Mouse (Mus musculus) embryonic facial prominence, embryonic 11.5 days (tissue): ENCODE measurements around the gene Ckmt1. TPM values are rescaled to one million over a fixed set of nuclear protein-coding genes. Genes with fewer than 3 reads are reported as not detected.

Experiments
- ATAC-seq: fragments of 200-750 bp; cut with Nextera tagmentation; replicated peaks from 2 replicates; pipeline ENCODE4 v1.8.0; 2017; ENCODE audit warnings: low read depth; ENCODE audit not compliant: insufficient number of reproducible peaks, low FRiP score, low TSS enrichment
- DNase-seq: peaks from one replicate; pipeline ENCODE4 v3.0.0-alpha.2; 2015; ENCODE audit warnings: low spot score
- H3K27ac ChIP-seq: fragments of 300-500 bp; sonication (generic); replicated peaks from 2 replicates; pipeline ENCODE4 v1.5.1; 2014; ENCODE audit warnings: mild to moderate bottlenecking, low read depth, low read length, control low read depth
- H3K27me3 ChIP-seq: fragments of 300-500 bp; sonication (generic); 2 replicates; pipeline ENCODE4 v1.6.1; 2014; ENCODE audit warnings: mild to moderate bottlenecking, low read length, moderate library complexity, mixed read lengths; ENCODE audit not compliant: control insufficient read depth, insufficient read depth
- H3K36me3 ChIP-seq: fragments of 300-500 bp; sonication (generic); replicated peaks from 2 replicates; pipeline ENCODE4 v1.6.1; 2014; ENCODE audit warnings: low read depth, mild to moderate bottlenecking, low read length, moderate library complexity, mixed read lengths; ENCODE audit not compliant: control insufficient read depth, insufficient read depth
- H3K4me1 ChIP-seq: fragments of 300-500 bp; sonication (generic); 2 replicates; pipeline ENCODE4 v1.6.1; 2014; ENCODE audit warnings: low read length, mixed read lengths; ENCODE audit not compliant: control insufficient read depth, insufficient read depth
- H3K4me2 ChIP-seq: fragments of 300-500 bp; sonication (generic); 2 replicates; pipeline ENCODE4 v1.6.1; 2014; ENCODE audit warnings: low read depth, mild to moderate bottlenecking, control low read depth, low read length, moderate library complexity
- H3K4me3 ChIP-seq: fragments of 300-500 bp; sonication (generic); 2 replicates; pipeline ENCODE4 v1.5.1; 2014; ENCODE audit warnings: low read depth, low read length, control low read depth
- H3K9ac ChIP-seq: fragments of 300-500 bp; sonication (generic); replicated peaks from 2 replicates; pipeline ENCODE4 v1.6.1; 2014; ENCODE audit warnings: mild to moderate bottlenecking, control low read depth, low read length
- H3K9me3 ChIP-seq: fragments of 300-500 bp; sonication (generic); replicated peaks from 2 replicates; pipeline ENCODE4 v1.6.1; 2016; ENCODE audit warnings: mild to moderate bottlenecking, low read length, inconsistent platforms, mixed read lengths; ENCODE audit not compliant: control insufficient read depth
- WGBS: fragments of 180-500 bp; shearing (Covaris S2); extraction: QIAGEN DNeasy Blood & Tissue Kit; methylation state at CpG from one replicate; pipeline ENCODE4 v1.1.7; 2014; 5-methylcytosine and 5-hydroxymethylcytosine counted together
- polyA plus RNA-seq: library from polyadenylated mRNA; unstranded; fragments of >200 nt; fragmentation: Nextera tagmentation; extraction: Ambion mirVana; gene quantifications from 2 replicates; pipeline ENCODE4 v1.2.1, GENCODE M21; 2014

Ckmt1 gene
- polyA plus RNA-seq, 1 experiment from 2014 or later, result 9.7 TPM

DNA sequence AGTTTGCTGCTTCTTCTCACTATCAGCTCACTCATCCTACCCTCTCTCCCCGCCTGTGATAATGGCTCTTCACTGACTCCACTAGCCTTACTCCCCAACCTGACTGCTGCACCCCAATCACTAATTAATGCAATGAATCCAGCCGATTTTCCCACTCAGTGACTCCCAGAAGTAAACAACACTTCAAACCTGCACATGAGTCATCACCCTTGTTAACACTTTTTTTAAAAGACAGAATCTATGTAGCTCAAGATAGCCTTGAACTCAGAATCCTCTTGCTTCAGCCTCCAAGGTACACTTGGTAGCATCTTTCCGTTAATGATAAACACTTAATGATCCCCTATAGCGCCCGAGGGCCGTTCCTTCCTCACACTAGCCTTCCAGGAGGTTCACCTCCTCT lies 3.1 kb upstream of the Ckmt1 start:
- no peaks in the 10 kb centered on the region for H3K36me3 ChIP-seq
- no peak for ATAC-seq
- H3K4me3 ChIP-seq, result peak overlapping the region; percentile 68
- peak; percentile 3 for DNase-seq
- WGBS, result 7% methylated on average over 6 of the region's 6 CpGs
- no peak overlapping the region for H3K27ac ChIP-seq
- H3K9ac ChIP-seq, result peak overlapping the region; percentile 82
- H3K27me3 ChIP-seq, result no peaks in the 10 kb centered on the region
- no peaks in the 10 kb centered on the region for H3K9me3 ChIP-seq
- peak overlapping the region; percentile 76 for H3K4me2 ChIP-seq
- H3K4me1 ChIP-seq, result peaks cover 5% of the 10 kb centered on the region

GRCm38 (mm10) chr2:121354820-121355592 lies 2.5 kb upstream of the Ckmt1 start, which contains the start of gene Ppip5k1:
Gene Ppip5k1, minus strand, starts transcription at chr2:121355396.
- H3K9me3 ChIP-seq, result no peaks in the 10 kb centered on the region
- peak within 1 kb of the TSS; percentile 82 for H3K9ac ChIP-seq
- no peaks in the 10 kb centered on the region for H3K36me3 ChIP-seq
- ATAC-seq, result peak; percentile 93
- peaks cover 5% of the 10 kb centered on the region for H3K4me1 ChIP-seq
- under 1% methylated on average over 50 of the region's 58 CpGs for WGBS
- peak within 1 kb of the TSS; percentile 68 for H3K4me3 ChIP-seq
- H3K4me2 ChIP-seq, result peak within 1 kb of the TSS; percentile 76
- H3K27ac ChIP-seq, result 0 out of 2 replicates have a peak within 1 kb of the TSS, but pooled peaks have one; percentile 52
- H3K27me3 ChIP-seq, result no peaks in the 10 kb centered on the region
- DNase-seq, result peak; percentile 98

DNA sequence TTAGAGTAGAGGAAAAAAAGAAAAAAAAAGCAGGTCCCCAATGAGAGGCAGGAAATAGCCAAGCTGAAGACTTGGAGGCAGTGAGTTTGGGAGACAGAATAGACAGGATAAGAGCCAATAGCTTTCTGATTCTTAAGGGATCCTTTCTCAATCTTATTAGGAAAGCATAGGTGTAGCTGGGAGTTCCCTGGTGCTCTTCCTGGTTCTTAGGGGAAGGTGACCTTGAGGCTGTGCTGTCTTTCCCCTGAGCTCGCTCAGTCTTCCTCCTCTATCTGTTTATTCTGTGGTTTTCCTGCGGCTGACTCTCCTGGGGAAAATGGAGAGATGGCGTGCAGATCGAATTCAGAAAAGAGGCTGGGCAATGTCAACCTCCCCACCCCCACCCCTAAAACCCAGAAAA lies 447 bp downstream of the Ckmt1 start:
- peak overlapping the region; percentile 25; the same call in 1 of the 2 replicates for H3K4me3 ChIP-seq

GRCm38 (mm10) chr2:121358381-121358780 lies 867 bp downstream of the Ckmt1 start:
- Histone ChIP-seq H3K27me3 (no peaks in the 10 kb centered on the region), H3K9me3 (no peaks in the 10 kb centered on the region), H3K9ac (no peak overlapping the region; the same call in 1 of the 2 replicates), H3K4me1 (peaks cover 5% of the 10 kb centered on the region), H3K27ac (no peak overlapping the region; the same call in 1 of the 2 replicates), H3K36me3 (no peaks in the 10 kb centered on the region), H3K4me3 (peak overlapping the region; percentile 25), H3K4me2 (peak overlapping the region; percentile 65)
- ATAC-seq (peak; percentile 63), DNase-seq (peak; percentile 82)
- WGBS, result under 1% methylated on average over 16 of the region's 16 CpGs

More for the DNA sequence above, 447 bp downstream of the Ckmt1 start:
- peaks cover 5% of the 10 kb centered on the region for H3K4me1 ChIP-seq
- H3K4me2 ChIP-seq, result peak overlapping the region; percentile 65
- H3K36me3 ChIP-seq, result no peaks in the 10 kb centered on the region
- WGBS, result 2% methylated on average over 4 of the region's 4 CpGs
- no peak overlapping the region for H3K27ac ChIP-seq
- ATAC-seq (no peak), DNase-seq (no peak)
- no peaks in the 10 kb centered on the region for H3K27me3 ChIP-seq
- no peaks in the 10 kb centered on the region for H3K9me3 ChIP-seq
- H3K9ac ChIP-seq, result no peak overlapping the region

DNA sequence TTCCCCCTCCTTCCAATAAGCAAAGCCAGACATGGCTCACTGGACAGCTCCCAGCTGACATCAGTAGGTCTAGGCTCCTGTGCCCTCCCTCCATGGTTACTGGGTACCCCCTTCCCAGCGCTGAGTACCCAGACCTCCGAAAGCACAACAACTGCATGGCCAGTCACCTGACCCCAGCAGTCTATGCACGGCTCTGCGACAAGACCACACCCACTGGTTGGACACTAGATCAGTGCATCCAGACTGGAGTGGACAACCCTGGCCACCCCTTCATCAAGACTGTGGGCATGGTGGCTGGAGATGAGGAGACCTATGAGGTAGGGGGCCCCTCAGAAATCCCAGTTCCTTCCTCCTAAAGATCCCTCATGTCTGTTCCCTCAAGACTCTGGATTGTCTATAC lies 1.9 kb downstream of the Ckmt1 start:
- no peaks in the 10 kb centered on the region for H3K36me3 ChIP-seq
- H3K4me1 ChIP-seq, result peaks cover 5% of the 10 kb centered on the region
- H3K9me3 ChIP-seq, result no peaks in the 10 kb centered on the region
- ATAC-seq, result no peak
- no peaks in the 10 kb centered on the region for H3K27me3 ChIP-seq
- H3K4me2 ChIP-seq, result no peak overlapping the region
- no peak overlapping the region for H3K27ac ChIP-seq
- DNase-seq, result no peak
- no peak overlapping the region for H3K9ac ChIP-seq
- H3K4me3 ChIP-seq, result no peak overlapping the region
- 57% methylated on average over 4 of the region's 4 CpGs for WGBS

DNA sequence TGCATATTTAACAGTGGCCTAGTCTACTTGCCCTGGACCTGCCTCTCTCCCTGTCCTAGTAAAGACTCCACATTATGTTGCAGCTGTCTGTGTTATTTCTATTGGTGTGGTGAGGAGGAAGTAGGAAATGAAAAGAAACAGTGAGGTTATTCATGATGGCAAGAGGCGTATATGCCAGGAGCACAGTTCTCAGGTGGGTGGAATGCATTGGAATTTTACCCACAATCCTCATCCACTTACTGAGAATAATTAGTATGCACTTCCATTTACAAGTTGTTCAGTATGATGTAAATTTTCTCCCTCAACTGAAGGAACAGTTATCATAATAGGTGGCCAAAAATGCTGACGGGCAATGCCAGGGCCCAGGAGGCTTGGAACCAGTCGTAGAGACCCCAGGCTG lies 6.1 kb downstream of the Ckmt1 start:
- Histone ChIP-seq H3K36me3 (no peaks in the 10 kb centered on the region), H3K4me3 (no peak overlapping the region), H3K9me3 (no peaks in the 10 kb centered on the region), H3K4me1 (peaks cover 2% of the 10 kb centered on the region), H3K27ac (no peak overlapping the region), H3K27me3 (no peaks in the 10 kb centered on the region), H3K9ac (no peak overlapping the region), H3K4me2 (no peak overlapping the region)
- ATAC-seq, result no peak
- WGBS, result 79% methylated on average over 3 of the region's 3 CpGs
- no peak for DNase-seq

DNA sequence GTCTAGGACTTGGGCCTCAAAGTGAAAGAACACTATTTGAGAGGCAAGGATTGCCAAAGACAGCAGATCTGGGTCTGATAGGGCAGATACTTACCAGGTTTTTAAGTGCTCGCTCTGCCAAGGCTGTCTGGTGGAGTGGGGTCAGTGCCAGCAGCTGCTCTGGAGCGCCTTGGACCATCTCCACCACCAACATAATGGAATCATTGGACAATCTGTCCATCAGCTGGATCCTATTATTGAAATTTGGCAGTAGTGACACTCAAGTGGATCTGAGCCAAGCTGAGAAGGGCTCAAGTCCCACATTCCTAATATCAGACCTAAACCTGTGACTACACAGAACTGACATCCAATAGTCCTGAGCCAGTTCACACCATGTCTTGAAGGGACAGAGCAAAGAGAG lies 11.3 kb downstream of the Ckmt1 start:
- no peak overlapping the region for H3K4me2 ChIP-seq
- H3K36me3 ChIP-seq, result no peaks in the 10 kb centered on the region
- DNase-seq (no peak), ATAC-seq (no peak)
- no peak overlapping the region for H3K27ac ChIP-seq
- H3K27me3 ChIP-seq, result no peaks in the 10 kb centered on the region
- H3K4me3 ChIP-seq, result no peak overlapping the region
- H3K4me1 ChIP-seq, result no peaks in the 10 kb centered on the region
- H3K9ac ChIP-seq, result no peak overlapping the region
- no peaks in the 10 kb centered on the region for H3K9me3 ChIP-seq
- WGBS, result 77% methylated on average over 2 of the region's 2 CpGs

DNA sequence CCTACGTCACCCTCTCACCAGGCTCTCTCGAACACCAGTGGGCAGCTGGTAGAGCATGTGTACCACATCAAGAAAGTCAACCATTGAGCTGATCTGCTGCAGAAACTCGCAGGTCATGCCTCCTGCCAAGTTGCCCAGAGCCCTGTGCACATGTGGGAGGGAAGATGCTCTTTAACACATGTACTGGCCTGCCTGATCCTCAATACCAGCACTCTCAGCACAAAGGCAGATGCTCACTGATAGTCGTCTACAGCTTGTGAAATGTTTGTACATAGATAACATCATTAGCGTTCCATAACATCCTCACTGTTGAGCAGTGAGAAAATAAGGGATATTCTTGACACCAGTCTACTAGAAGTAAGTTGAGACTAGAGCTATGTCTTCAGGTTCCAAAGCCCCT lies 13.4 kb downstream of the Ckmt1 start:
- no peak overlapping the region for H3K4me3 ChIP-seq
- H3K4me2 ChIP-seq, result no peak overlapping the region
- no peaks in the 10 kb centered on the region for H3K27me3 ChIP-seq
- H3K9me3 ChIP-seq, result no peaks in the 10 kb centered on the region
- H3K27ac ChIP-seq, result no peak overlapping the region
- WGBS, result 91% methylated on average over 5 of the region's 5 CpGs
- ATAC-seq, result no peak
- DNase-seq, result no peak
- no peaks in the 10 kb centered on the region for H3K4me1 ChIP-seq
- H3K36me3 ChIP-seq, result no peaks in the 10 kb centered on the region
- no peak overlapping the region for H3K9ac ChIP-seq
